Mouse (Mus musculus) brown adipose tissue, adult 24 weeks (tissue): ENCODE results near the gene Ift81. TPM values are rescaled to one million over a fixed set of nuclear protein-coding genes. Genes with fewer than 3 reads are reported as not detected.
A peak's percentile ranks its signal among the peaks of the same experiment; 100 is the strongest.

Source experiments
- H3K27ac ChIP-seq: fragments of 200-500 bp; replicated peaks from 2 replicates; pipeline ENCODE4 v1.5.1; 2012; ENCODE audit warnings: low read depth, mild to moderate bottlenecking, low read length
- H3K4me1 ChIP-seq: fragments of 200-500 bp; 2 replicates; pipeline ENCODE4 v1.6.1; 2012; ENCODE audit warnings: low read length, mixed read lengths; ENCODE audit not compliant: control insufficient read depth, insufficient read depth, insufficient read length
- H3K4me3 ChIP-seq: fragments of 200-500 bp; 2 replicates; pipeline ENCODE4 v1.5.1; 2012; ENCODE audit warnings: low read depth, mild to moderate bottlenecking, low read length, moderate library complexity; ENCODE audit not compliant: insufficient read depth
- polyA plus RNA-seq: library from polyadenylated mRNA; stranded (reverse); fragments of >200 nt; gene quantifications from 2 replicates; pipeline ENCODE4 v1.2.4, GENCODE M21; 2012; ENCODE audit not compliant: missing spikeins, insufficient read depth, insufficient read length

Ift81 gene
- polyA plus RNA-seq, 1 experiment: 26.5 TPM

DNA sequence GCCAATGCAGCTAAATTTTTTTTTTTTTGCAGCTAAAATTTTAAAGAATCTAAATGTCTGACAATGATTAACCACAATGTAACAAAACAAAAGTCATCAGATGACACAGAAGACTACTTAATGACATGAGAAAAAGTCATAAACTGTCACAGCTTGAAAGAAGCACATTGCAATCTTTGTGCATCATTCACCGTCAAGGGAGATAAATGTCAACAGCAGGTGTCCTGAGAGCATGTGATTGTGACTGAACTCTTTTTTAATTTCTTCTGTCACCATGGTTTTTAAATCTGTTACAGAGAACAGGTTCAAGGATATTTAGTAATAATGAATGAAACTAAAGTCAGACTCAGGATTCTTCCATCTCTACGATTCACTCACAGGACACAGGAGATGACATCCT, 9.4 kb downstream of the Ift81 start:
- H3K4me1 ChIP-seq: no peaks in the 10 kb centered on the region
- no peak overlapping the region for H3K27ac ChIP-seq
- no peak overlapping the region for H3K4me3 ChIP-seq

DNA sequence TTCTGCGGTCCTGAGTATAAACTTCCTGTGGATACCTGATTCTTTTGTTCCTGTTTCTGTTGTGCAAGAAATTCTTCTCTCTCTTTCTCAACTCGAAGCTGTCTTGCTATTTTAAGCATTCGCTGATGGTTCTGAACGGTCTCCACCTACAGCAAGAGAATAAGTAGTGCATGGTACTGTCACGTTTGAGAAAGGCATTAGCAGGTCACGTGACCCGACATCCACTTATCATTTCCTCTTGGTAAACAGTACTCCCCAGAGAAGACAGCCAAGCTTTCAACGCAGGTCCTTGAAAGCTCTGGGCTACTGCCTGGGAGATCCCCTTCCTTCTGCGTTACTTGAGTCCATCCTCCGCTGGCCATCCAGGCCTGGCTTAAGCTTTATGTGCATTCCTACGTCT, 12.1 kb downstream of the Ift81 start:
- Histone ChIP-seq H3K4me3 (no peak overlapping the region), H3K4me1 (no peaks in the 10 kb centered on the region), H3K27ac (no peak overlapping the region)

- Histone ChIP-seq H3K4me1 (no peaks in the 10 kb centered on the region), H3K4me3 (no peak overlapping the region), H3K27ac (no peak overlapping the region)
These were observed 18.8 kb downstream of the Ift81 start for GRCm38 (mm10) chr5:122595470-122595869.

- Histone ChIP-seq H3K27ac (no peak overlapping the region), H3K4me3 (no peak overlapping the region), H3K4me1 (no peaks in the 10 kb centered on the region)
These were observed 24.4 kb downstream of the Ift81 start for GRCm38 (mm10) chr5:122589891-122590290.

DNA sequence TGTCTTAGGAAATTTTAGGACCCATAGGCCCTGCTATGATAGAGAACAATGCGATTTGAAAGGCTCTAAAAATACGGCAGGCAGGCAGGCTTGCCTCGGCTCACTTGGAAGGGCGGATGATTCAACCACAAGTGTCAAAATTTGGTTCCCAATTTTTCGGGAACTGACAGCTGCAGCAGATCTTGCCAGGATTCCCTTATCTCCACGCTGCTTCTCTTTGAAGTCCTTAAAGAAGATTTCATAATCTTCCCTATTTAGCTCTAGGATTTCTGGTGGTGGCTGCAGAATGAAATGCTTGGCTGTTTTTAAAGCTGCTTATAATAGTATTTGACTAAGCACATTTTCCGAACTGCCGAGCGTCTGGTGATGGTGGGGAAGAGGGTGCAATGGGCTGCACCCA, 28.8 kb downstream of the Ift81 start:
- Histone ChIP-seq H3K27ac (no peak overlapping the region), H3K4me1 (no peaks in the 10 kb centered on the region), H3K4me3 (no peak overlapping the region)

DNA sequence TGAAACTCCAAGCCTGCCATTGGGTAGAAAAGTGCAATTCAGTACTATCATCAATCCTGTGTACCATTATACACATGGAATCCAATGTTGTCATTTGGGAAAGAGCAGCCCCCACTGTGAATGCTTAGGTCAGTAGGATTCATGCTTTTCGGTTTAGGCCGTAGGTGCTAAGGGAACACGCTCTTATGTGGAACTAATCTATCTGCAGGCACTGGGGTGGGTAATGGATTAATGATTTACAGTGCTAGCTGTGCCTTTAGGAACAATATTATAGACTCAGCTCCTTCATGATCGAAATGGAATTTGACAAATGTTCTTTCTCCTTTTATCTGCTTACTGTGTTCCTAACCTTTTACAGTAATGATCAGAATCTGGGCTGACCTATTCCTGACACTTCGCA, 30.2 kb downstream of the Ift81 start:
- Histone ChIP-seq H3K4me1 (no peaks in the 10 kb centered on the region), H3K4me3 (no peak overlapping the region), H3K27ac (no peak overlapping the region)

GRCm38 (mm10) chr5:122576683-122577329, 37.5 kb downstream of the Ift81 start:
- Histone ChIP-seq H3K4me3 (no peak overlapping the region), H3K27ac (no peak overlapping the region), H3K4me1 (no peaks in the 10 kb centered on the region)

DNA sequence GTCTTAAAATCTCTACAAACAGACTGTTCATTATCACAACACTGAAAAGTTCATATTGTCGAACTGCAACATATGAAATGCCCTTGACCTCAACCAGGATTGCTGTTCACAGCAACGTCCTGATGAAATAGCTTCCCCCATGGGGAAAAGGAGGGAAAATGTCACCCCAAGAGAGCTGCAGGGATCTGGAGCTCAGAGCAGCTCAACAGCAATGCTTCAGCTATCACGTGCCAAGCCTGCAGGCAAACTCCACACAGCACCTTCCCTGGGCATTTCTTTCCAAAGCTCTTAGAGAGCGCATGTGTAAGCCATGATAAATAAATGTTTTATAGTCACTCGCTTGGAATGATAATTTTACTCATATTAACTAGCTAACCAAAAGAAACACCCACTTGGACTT, 42.3 kb downstream of the Ift81 start:
- Histone ChIP-seq H3K4me1 (peaks cover 3% of the 10 kb centered on the region), H3K4me3 (no peak overlapping the region), H3K27ac (no peak overlapping the region)

DNA sequence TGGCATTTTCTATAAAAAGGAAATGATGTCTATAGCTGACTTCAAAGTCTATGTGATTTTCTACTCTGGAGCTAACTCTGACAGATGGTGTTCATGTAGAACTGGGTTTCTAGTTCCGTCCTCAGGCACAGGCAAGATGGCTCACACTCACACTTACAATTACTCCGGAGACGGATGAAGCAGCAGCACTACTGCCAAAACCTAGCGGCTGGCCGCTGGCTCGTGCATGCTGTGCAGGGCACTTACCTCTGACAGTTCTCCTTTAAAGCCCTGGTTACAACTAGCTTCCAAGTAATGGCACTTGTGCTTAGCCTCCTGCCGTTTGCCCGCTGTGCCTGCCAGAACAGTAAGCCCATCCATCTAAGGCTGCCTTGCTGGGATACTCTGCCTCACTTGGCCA, 47.7 kb downstream of the Ift81 start:
- no peak overlapping the region for H3K4me3 ChIP-seq
- H3K4me1 ChIP-seq: peaks cover 3% of the 10 kb centered on the region
- no peak overlapping the region for H3K27ac ChIP-seq

DNA sequence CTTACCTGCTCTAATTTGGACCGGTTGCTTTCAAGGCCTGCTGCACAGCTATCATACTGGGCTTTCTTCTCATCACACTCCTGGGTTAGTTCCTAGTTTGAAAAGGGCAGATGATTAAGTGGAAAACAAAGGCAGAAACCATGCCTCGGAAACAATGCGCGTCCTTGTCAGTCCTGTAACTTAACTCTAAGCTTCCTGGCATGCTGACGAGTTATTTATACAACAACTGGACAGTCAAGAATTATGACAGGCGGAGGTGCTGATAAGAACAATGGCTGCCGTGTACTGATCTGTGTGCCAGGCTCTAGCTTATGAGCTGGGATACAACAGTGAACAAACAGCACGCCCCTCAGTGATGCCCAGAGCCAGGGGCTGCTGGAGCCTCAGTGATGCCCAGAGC, 53.7 kb downstream of the Ift81 start:
- Histone ChIP-seq H3K4me1 (no peaks in the 10 kb centered on the region), H3K27ac (no peak overlapping the region), H3K4me3 (no peak overlapping the region)

- H3K27ac ChIP-seq: no peak overlapping the region
- no peaks in the 10 kb centered on the region for H3K4me1 ChIP-seq
- H3K4me3 ChIP-seq: no peak overlapping the region
These were observed 56.2 kb downstream of the Ift81 start for GRCm38 (mm10) chr5:122558127-122558526.

DNA sequence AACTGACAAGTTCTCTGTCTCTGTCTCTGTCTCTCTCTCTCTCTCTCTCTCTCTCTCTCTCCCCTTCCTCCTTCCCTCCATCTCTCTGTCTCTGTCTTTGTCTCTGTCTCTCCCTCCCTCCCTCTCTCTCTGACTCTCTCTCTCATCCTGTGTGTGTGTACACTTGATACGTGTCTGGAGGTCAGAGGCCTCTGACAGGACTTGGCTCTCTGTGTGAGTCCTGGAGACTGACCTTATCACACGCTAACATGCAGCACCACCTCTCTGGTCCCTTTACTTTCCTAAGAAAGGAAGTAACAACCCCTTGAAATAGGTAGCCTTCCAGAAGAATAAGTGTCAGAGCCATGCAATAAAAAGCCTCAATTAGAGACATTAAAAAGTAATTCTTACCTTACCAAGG, 59.2 kb downstream of the Ift81 start:
- H3K4me3 ChIP-seq: no peak overlapping the region
- H3K4me1 ChIP-seq: no peaks in the 10 kb centered on the region
- H3K27ac ChIP-seq: no peak overlapping the region

DNA sequence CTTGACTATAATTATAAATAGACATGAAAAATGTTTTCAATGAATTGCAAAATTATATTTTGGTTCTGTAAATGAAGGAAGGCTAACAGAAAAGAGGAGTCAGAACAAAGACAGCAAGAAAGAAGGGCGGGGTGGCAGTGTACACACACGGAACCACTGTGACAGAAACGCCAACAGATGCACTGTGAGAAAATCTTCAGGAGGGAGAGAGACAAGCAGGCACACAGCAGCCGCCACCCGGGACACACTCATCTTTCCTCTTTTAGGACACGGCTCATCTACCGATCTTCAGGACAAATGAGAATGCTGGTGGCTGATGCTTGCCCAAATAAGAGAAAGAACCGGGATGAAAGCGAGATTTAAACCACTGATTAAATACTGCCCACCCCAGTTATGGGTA, 61.7 kb downstream of the Ift81 start:
- no peak overlapping the region for H3K4me3 ChIP-seq
- peaks cover 8% of the 10 kb centered on the region; the same call in 1 of the 2 replicates for H3K4me1 ChIP-seq
- no peak overlapping the region for H3K27ac ChIP-seq

- H3K27ac ChIP-seq: peak overlapping the region; percentile 15; the same call in 1 of the 2 replicates
- no peak overlapping the region for H3K4me3 ChIP-seq
These were observed 63.9 kb downstream of the Ift81 start for GRCm38 (mm10) chr5:122550460-122550859.

GRCm38 (mm10) chr5:122548671-122549070, 65.6 kb downstream of the Ift81 start:
- Histone ChIP-seq H3K4me1 (peaks cover 11% of the 10 kb centered on the region), H3K4me3 (no peak overlapping the region), H3K27ac (0 out of 2 replicates have a peak overlapping the region, but pooled peaks have one; percentile 19)

More at GRCm38 (mm10) chr5:122550460-122550859, 63.9 kb downstream of the Ift81 start:
- H3K4me1 ChIP-seq: peaks cover 11% of the 10 kb centered on the region

DNA sequence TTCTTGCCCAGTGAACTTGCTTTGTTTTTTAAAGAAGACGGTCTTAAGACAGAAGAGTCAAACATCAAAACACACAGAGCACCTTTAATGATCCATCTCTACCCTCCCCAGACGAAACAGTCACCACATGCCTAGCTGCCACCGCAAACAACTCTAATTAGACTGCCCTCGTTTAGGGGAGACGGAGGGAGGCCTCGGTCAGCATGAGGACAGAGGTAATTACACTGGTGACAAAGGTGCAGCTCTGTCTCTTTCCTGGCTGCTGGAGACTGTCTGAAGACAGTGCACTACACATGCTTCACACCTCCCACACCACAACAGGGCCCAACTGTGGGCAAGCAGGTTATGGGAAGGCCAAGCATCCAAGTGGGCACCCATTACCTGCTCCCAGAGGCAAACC, 66.5 kb downstream of the Ift81 start:
- Histone ChIP-seq H3K4me1 (peaks cover 13% of the 10 kb centered on the region), H3K4me3 (no peak overlapping the region), H3K27ac (peak overlapping the region; percentile 35; the same call in 1 of the 2 replicates)
